Mouse (Mus musculus) CH12.LX (cell line): ENCODE data around the gene Afp. TPM values are rescaled to one million over a fixed set of nuclear protein-coding genes. Genes with fewer than 3 reads are reported as not detected.

Experiments used
- DNase-seq: peaks from one replicate; pipeline ENCODE4 v3.0.0-alpha.2; 2013; ENCODE audit errors: extremely low read depth
- H3K27ac ChIP-seq: 2 replicates; pipeline ENCODE4 v1.5.1; 2012; ENCODE audit warnings: low read depth, mild to moderate bottlenecking, control low read depth, moderate library complexity; ENCODE audit not compliant: insufficient read depth
- H3K27me3 ChIP-seq: replicated peaks from 2 replicates; pipeline ENCODE3; 2012; ENCODE audit warnings: inconsistent platforms
- H3K36me3 ChIP-seq, 2 experiments: replicated peaks in 1 of 2; 2 replicates each; pipeline versions ENCODE3 to v1.6.1; 2012; ENCODE audit warnings: inconsistent platforms in 1 of 2, low read length in 1 of 2, mild to moderate bottlenecking in 1 of 2, mixed read lengths in 1 of 2, moderate library complexity in 1 of 2; ENCODE audit not compliant: control insufficient read depth in 1 of 2, insufficient read depth in 1 of 2
- H3K4me1 ChIP-seq, 2 experiments: 2 replicates each; pipeline ENCODE4 v1.6.1; 2012; ENCODE audit warnings: inconsistent platforms in 1 of 2, moderate library complexity in 1 of 2; ENCODE audit not compliant: insufficient read depth in 2 of 2, control insufficient read depth in 1 of 2
- H3K4me2 ChIP-seq: 2 replicates; pipeline ENCODE4 v1.6.1; 2012; ENCODE audit warnings: low read depth, mild to moderate bottlenecking, control low read depth; ENCODE audit not compliant: poor library complexity, insufficient read depth, severe bottlenecking
- H3K4me3 ChIP-seq, 3 experiments: fragments of 150-350 bp in 1 of 3; sonication (generic) in 1 of 3; replicated peaks in 1 of 3; 2 replicates each; pipeline versions ENCODE3 to v1.5.1; 2011 to 2012; ENCODE audit warnings: low read depth in 2 of 3, low read length in 2 of 3, mild to moderate bottlenecking in 2 of 3, moderate library complexity in 2 of 3, control low read depth in 1 of 3, improper control_type of control experiment in 1 of 3, inconsistent platforms in 1 of 3, mixed read lengths in 1 of 3; ENCODE audit not compliant: poor library complexity in 1 of 3
- H3K79me2 ChIP-seq: replicated peaks from 2 replicates; pipeline ENCODE4 v1.6.1; 2012; ENCODE audit warnings: mild to moderate bottlenecking, moderate library complexity; ENCODE audit not compliant: control insufficient read depth, poor library complexity, insufficient read depth, severe bottlenecking; ENCODE audit errors: extremely low read depth
- H3K9ac ChIP-seq: 2 replicates; pipeline ENCODE4 v1.6.1; 2012; ENCODE audit warnings: low read depth, mild to moderate bottlenecking, control low read depth, moderate library complexity; ENCODE audit not compliant: insufficient read depth
- H3K9me3 ChIP-seq: replicated peaks from 2 replicates; pipeline ENCODE3; 2012; ENCODE audit warnings: low read length, inconsistent platforms, mixed read lengths
- BHLHE40 ChIP-seq: IDR thresholded peaks from 2 replicates; pipeline ENCODE4 v1.6.1; 2011; ENCODE audit warnings: mild to moderate bottlenecking, low read depth, low read length, improper control_type of control experiment
- CHD2 ChIP-seq: IDR thresholded peaks from 2 replicates; pipeline ENCODE4 v1.6.1; 2011; ENCODE audit warnings: low read length, improper control_type of control experiment
- CTCF ChIP-seq, 2 experiments: IDR thresholded peaks in 1 of 2; conservative IDR thresholded peaks in 1 of 2; 2 replicates each; pipeline ENCODE4 v1.5.1; 2011 to 2012; ENCODE audit warnings: low read depth in 2 of 2, low read length in 2 of 2, improper control_type of control experiment in 1 of 2, inconsistent platforms in 1 of 2, mild to moderate bottlenecking in 1 of 2, moderate library complexity in 1 of 2
- ELF1 ChIP-seq: IDR thresholded peaks from 2 replicates; pipeline ENCODE4 v1.6.1; 2014; ENCODE audit warnings: low read depth, mild to moderate bottlenecking, inconsistent platforms, low read length, improper control_type of control experiment
- EP300 ChIP-seq: IDR thresholded peaks from 2 replicates; pipeline ENCODE4 v1.6.1; 2011; ENCODE audit warnings: low read length, improper control_type of control experiment
- IRF4 ChIP-seq: IDR thresholded peaks from 2 replicates; pipeline ENCODE4 v1.6.1; 2014; ENCODE audit warnings: low read depth, mild to moderate bottlenecking, inconsistent platforms, low read length, improper control_type of control experiment
- KAT2A ChIP-seq: IDR thresholded peaks from 2 replicates; pipeline ENCODE4 v1.6.1; 2012; ENCODE audit warnings: low read length, improper control_type of control experiment, inconsistent platforms; ENCODE audit not compliant: insufficient replicate concordance
- MAX ChIP-seq: IDR thresholded peaks from 2 replicates; pipeline ENCODE4 v1.6.1; 2011; ENCODE audit warnings: low read length, improper control_type of control experiment
- MAZ ChIP-seq: IDR thresholded peaks from 2 replicates; pipeline ENCODE4 v1.6.1; 2012; ENCODE audit warnings: low read depth, mild to moderate bottlenecking, inconsistent platforms, low read length, improper control_type of control experiment, moderate library complexity
- MXI1 ChIP-seq: IDR thresholded peaks from 2 replicates; pipeline ENCODE4 v1.6.1; 2011; ENCODE audit warnings: mild to moderate bottlenecking, low read depth, low read length, improper control_type of control experiment
- NRF1 ChIP-seq: IDR thresholded peaks from 2 replicates; pipeline ENCODE4 v1.6.1; 2014; ENCODE audit warnings: low read depth, mild to moderate bottlenecking, inconsistent platforms, low read length, improper control_type of control experiment, moderate library complexity
- SIN3A ChIP-seq: IDR thresholded peaks from 2 replicates; pipeline ENCODE4 v1.6.1; 2012; ENCODE audit warnings: low read length, improper control_type of control experiment, inconsistent platforms
- TBP ChIP-seq: conservative IDR thresholded peaks from 2 replicates; pipeline ENCODE4 v1.6.1; 2011; ENCODE audit warnings: low read depth, low read length, improper control_type of control experiment
- TCF12 ChIP-seq: IDR thresholded peaks from 2 replicates; pipeline ENCODE4 v1.6.1; 2014; ENCODE audit warnings: low read depth, mild to moderate bottlenecking, inconsistent platforms, low read length, improper control_type of control experiment
- UBTF ChIP-seq: IDR thresholded peaks from 2 replicates; pipeline ENCODE4 v1.6.1; 2012; ENCODE audit warnings: low read depth, mild to moderate bottlenecking, inconsistent platforms, low read length, improper control_type of control experiment, moderate library complexity
- USF2 ChIP-seq: conservative IDR thresholded peaks from 2 replicates; pipeline ENCODE4 v1.6.1; 2011; ENCODE audit warnings: low read depth, low read length, improper control_type of control experiment
- ZC3H11A ChIP-seq: IDR thresholded peaks from 2 replicates; pipeline ENCODE4 v1.6.1; 2012; ENCODE audit warnings: low read depth, mild to moderate bottlenecking, inconsistent platforms, low read length, improper control_type of control experiment
- ZMIZ1 ChIP-seq: IDR thresholded peaks from 2 replicates; pipeline ENCODE4 v1.6.1; 2012; ENCODE audit warnings: low read depth, mild to moderate bottlenecking, inconsistent platforms, low read length, improper control_type of control experiment
- dilution Hi-C: fragments of 300-500 bp; cut with MboI; formaldehyde crosslinking; loops from 2 replicates; pipeline ENCODE4 v1.14.3; 2020; ENCODE audit warnings: low sequenced_read_pairs; ENCODE audit not compliant: extremely low pct_unique_long_range_greater_than_20kb, extremely low pct_ligation_motif_present
- in situ Hi-C: fragments of 300-500 bp; cut with MboI; formaldehyde crosslinking; loops from 3 replicates; pipeline ENCODE4 v1.14.3; 2019; ENCODE audit warnings: low sequenced_read_pairs, low pct_ligation_motif_present, low pct_unique_long_range_greater_than_20kb, mixed read lengths
- polyA plus RNA-seq: library from polyadenylated mRNA; unstranded; fragments of >175 nt; gene quantifications from 2 replicates; pipeline ENCODE4 v1.2.1, GENCODE M21; 2012; ENCODE audit warnings: low read depth; ENCODE audit not compliant: insufficient read length
- total RNA-seq, 2 experiments: library from RNA; depleted of rRNA; stranded (reverse); fragments of 300-350 nt in 1 of 2; fragments of >200 nt in 1 of 2; gene quantifications; 2 replicates each; pipeline ENCODE4 v1.2.3; 2012 to 2014

Gene Afp
- total and polyA plus RNA-seq, 3 experiments, result 12.5 to 19.8 (median 15.9) TPM

DNA sequence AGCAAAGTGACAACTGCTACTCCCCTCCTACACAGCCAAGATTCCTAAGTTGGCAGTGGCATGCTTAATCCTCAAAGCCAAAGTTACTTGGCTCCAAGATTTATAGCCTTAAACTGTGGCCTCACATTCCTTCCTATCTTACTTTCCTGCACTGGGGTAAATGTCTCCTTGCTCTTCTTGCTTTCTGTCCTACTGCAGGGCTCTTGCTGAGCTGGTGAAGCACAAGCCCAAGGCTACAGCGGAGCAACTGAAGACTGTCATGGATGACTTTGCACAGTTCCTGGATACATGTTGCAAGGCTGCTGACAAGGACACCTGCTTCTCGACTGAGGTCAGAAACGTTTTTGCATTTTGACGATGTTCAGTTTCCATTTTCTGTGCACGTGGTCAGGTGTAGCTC lies 16.2 kb upstream of the Afp start:
- H3K27ac ChIP-seq, result no peak overlapping the region
- H3K4me2 ChIP-seq, result peak overlapping the region; percentile 2; the same call in 1 of the 2 replicates
- dilution Hi-C loops, result no loop called here
- in situ Hi-C loops, result no loop called here
- TF ChIP-seq ZC3H11A (no peak), BHLHE40 (peak; percentile 76), MAX (peak; percentile 18; the same call in 1 of the 2 replicates), ELF1 (no peak), TCF12 (no peak)
- TF ChIP-seq, all 38 proteins: peak for 2
- H3K4me3 ChIP-seq, result no peak overlapping the region
- H3K36me3 ChIP-seq, result no peaks in the 10 kb centered on the region
- peak; percentile 44 for DNase-seq
- no peaks in the 10 kb centered on the region for H3K79me2 ChIP-seq
- H3K4me1 ChIP-seq, result peaks cover 5 to 13% of the 10 kb centered on the region in 2 experiments
- no peaks in the 10 kb centered on the region for H3K9me3 ChIP-seq
- no peak overlapping the region for H3K9ac ChIP-seq
- no peaks in the 10 kb centered on the region for H3K27me3 ChIP-seq

DNA sequence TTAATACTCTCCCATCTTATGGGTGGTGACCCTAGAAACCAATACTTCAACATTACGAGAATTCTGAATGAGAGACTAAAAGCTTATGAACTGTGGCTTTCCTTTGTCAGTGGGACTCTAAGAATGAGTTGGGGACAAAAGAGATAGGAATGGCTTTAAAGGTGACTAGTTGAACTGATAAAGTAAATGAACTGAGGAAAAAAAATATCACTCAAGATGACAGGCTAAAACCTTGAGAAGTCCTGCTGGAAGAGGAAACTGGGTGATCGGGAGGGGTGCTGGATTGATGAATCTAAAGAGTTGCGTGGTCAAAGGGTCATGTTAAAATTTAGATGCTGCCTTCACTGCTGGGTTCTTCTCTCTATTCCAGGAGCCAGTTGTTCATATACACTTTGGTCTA lies 13.8 kb upstream of the Afp start:
- Histone ChIP-seq H3K4me3 (no peak overlapping the region), H3K27me3 (no peaks in the 10 kb centered on the region), H3K4me1 (peaks cover 5 to 18% of the 10 kb centered on the region in 2 experiments)
- no peak for TF ChIP-seq ZMIZ1
- no peak for TF ChIP-seq TBP
- TF ChIP-seq MAZ, result no peak
- no peak for TF ChIP-seq CHD2
- TF ChIP-seq MXI1, result no peak
- TF ChIP-seq ZC3H11A, result no peak
- no peak for TF ChIP-seq SIN3A
- no peak for TF ChIP-seq EP300
- no peak for TF ChIP-seq IRF4
- TF ChIP-seq ELF1, result no peak
- no peak for TF ChIP-seq KAT2A
- TF ChIP-seq CTCF (conservative IDR thresholded peaks at IDR 0.05 in 1 of 2, IDR thresholded peaks at IDR 0.05 in 1 of 2; ENCODE audit: low read depth in 2 of 2, low read length in 2 of 2), result no peak
- no peak for TF ChIP-seq UBTF
- TF ChIP-seq USF2, result no peak
- TF ChIP-seq NRF1, result no peak
- TF ChIP-seq, all 38 proteins: peak for 0
- in situ Hi-C loops, result loop anchor here (25.0 kb wide), 1 partner anchor 264 kb away; the partner anchor contains the start of gene Cox18
- no peak overlapping the region for H3K27ac ChIP-seq
- H3K9ac ChIP-seq, result no peak overlapping the region
- no peaks in the 10 kb centered on the region for H3K36me3 ChIP-seq
- no peaks in the 10 kb centered on the region for H3K9me3 ChIP-seq
- no peak overlapping the region for H3K4me2 ChIP-seq
- DNase-seq, result no peak
- dilution Hi-C loops, result no loop called here
- no peaks in the 10 kb centered on the region for H3K79me2 ChIP-seq
